Mouse (Mus musculus) embryo, embryonic 11 days (tissue): ENCODE data around the gene Vmn1r3.
A peak's percentile ranks its signal among the peaks of the same experiment; 100 is the strongest.
"Not testable (repeated sequence)": the region's sequence is repeated elsewhere in the genome, so short reads cannot be mapped to it uniquely, and the experiment has no call there.

Experiments used
- DNase-seq: peaks from one replicate; pipeline ENCODE4 v3.0.0-alpha.2; 2015

Vmn1r3 gene

DNA sequence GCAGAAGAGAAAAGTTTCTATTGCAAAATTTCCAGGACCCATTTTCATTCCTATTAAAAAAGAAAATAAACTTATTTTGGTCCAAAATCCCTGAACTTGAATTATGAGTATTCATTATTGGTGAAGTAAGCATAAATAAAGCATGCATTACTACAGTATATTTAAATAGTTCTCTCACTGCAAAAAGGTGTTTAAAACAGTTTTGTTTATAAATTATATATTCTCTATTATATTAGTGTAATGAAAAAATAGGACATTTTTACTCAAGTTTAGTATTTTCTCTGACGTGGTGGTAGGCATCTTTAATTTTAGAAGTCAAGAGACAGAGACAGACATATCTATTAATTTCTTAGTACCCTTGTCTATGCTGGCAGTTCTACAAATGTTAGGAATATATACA lies at the start of gene Vmn1r3:
Gene Vmn1r3, minus strand, starts transcription at position 101 of the 400 bp plus-strand sequence.
- DNase-seq: not testable (repeated sequence)

DNA sequence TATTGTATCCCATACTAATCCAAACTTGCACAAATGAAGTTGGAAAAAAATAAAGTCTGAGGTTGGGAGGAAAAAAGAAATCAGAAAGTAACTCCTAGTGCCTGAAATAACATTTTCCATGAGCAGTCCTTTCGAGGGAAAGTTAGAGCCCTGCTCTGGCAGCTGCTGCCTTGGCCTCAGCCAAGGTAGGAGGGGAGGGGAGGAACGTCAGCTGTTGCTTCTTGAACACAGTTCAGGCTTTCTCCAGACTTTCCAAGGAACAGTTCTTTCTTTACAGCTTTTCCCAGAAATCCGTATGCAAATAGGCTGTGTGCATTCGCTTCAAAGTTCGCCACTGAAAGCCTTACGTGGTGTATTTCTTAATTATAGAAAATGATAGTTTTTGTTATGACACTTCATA lies 46.9 kb upstream of the Vmn1r3 start:
- no peak for DNase-seq

DNA sequence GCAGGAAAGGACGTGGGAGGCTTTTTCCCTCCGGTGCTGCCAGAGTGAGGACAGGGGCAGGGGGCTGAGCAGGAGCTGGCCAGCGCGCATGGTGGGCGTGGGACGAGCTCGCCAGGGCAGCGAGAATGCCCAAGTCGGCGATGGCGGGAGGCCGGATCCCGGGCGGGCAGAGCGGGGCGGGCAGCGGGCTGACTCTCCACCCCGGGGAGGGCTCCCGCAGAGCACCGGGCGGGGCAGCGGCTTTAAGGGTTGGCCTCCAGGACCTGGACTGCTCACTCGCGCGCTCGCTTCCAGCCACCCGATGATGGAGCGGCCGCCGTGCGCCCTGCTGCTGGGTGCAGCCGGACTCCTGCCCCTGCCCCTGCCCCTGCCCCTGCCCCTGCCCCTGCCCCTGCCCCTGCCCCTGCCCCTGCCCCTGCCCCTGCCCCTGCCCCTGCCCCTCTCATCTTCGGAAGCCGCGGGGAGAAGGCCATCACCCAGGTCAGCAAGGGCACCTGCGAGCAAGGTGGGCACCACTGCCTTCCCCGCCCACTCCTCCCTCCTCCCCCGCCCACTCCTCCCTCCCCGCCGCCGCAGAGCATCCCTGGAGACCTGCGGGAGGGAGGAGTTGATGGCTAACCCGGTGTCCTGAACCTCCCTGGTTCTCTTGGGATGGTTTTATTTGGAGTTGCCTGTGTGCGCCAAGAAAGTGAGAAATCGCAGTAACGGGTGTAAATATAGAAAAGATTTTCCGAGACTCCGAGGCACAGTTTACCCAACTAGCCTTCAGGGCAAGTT lies 45.9 kb upstream of the Vmn1r3 start:
- DNase-seq: peak; percentile 46

DNA sequence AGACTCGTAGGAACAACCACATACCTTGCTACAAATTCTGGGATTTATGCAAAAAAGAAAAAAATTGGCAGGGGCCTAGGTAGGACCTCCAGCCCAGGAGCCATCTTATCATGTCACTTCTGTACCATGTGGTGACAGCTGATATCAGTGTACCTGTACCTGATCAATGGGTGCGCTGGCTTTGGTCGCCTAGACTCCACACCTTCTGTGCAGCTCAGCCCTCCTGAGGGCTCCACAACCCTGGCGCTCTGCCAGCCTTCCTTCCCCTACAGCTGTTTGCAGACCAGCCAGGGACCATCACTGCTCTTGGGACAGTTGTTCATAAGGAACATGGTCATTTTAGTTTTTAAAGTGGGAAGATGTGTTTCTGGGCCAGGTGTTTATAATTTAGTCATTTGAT lies 44.4 kb upstream of the Vmn1r3 start:
- no peak for DNase-seq

DNA sequence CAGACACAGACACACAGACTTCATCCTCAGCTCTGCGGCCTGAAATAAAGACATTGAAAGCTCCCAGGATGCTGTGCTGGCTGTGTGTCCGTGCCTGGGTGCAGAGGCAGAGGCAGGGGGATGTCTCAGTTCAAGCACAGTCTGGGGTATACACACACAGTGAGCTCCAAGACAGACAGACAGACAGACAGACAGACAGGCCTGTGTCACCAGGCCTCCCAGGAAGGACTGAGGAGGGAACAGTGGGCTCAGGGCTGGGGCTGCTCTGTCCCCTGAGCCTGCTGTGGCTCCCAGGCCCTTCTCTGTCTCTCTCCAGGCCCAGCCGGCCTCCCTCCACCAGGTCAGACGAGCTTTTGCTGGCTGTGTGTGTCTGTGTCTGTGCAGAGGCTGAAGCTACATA lies 43.3 kb upstream of the Vmn1r3 start:
- no peak for DNase-seq

DNA sequence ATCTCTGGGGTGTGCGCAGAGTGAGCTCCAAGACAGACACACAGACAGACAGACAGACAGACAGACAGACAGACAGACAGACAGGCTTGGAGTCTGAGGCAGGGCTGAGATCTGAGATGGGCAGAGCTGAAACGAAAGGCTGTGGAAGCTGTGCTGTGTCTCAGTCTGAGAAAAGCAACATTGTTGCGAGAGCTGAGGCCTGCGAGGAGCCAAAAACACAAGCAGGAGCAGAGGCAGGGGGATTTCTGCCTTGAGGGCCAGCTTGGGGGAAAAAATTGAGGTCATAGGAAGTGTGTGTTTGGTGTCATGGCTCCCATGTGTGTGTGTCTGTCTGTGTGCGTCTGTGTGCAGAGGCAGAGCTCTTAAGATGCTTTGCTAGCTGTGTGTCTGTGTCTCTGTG lies 42.6 kb upstream of the Vmn1r3 start:
- DNase-seq: no peak

DNA sequence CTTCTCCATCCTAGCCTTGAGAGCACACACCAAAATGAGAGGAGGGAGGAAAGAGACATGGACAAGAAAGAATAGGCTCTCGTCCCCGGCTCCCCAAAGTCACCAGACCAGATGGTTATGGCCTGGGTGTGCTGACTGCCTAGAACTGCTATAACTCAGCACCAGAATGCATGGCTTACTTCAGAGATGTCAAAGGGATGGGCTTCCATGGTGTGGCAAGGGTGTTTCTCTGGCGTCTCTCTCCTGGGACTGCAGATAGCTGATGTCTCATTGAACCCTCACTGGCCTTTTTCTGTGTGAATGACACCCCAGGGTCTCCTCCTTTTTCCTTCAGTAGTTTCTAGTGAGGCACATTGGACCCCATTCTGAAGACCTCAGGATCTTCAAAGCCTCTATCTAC lies 41.3 kb upstream of the Vmn1r3 start:
- DNase-seq: no peak

DNA sequence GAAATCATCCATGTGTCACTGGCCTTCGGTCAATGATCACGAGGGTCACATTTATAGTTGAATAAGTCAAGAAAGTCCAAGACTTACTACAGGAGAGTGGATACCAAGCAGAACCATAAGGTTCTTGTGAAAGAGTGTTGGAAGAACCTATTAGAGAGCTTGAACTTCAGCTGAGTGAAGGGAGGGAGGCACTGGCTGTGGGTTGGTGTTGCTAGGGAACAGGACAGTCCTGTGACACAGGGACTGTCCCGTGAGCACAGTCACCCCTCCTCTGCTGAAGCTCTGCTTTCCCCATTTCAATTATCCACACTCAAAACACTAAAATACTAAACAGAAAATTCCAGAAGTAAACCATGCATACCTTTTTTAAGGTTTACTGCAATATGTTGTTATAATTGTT lies 40.3 kb upstream of the Vmn1r3 start:
- not testable (repeated sequence) for DNase-seq

DNA sequence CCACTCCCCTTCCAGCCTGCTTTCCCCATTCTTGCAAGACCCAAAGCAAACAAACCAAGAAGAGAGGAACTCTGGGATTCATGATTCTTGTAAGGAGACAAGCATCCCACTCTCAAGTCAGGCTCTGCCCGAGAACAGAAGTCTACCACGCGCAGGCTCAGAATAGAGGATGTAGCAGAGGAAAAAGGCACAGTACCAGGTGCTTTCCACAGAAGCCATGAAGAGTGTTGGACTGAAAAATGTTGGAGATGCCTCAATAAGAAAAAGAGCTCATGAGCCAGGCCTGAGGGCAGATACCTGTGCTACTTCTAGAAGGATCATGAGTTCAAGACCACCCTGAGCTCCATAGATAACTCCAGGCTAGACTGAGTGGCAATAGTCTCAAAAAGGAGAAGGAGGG lies 39.7 kb upstream of the Vmn1r3 start:
- not testable (repeated sequence) for DNase-seq

DNA sequence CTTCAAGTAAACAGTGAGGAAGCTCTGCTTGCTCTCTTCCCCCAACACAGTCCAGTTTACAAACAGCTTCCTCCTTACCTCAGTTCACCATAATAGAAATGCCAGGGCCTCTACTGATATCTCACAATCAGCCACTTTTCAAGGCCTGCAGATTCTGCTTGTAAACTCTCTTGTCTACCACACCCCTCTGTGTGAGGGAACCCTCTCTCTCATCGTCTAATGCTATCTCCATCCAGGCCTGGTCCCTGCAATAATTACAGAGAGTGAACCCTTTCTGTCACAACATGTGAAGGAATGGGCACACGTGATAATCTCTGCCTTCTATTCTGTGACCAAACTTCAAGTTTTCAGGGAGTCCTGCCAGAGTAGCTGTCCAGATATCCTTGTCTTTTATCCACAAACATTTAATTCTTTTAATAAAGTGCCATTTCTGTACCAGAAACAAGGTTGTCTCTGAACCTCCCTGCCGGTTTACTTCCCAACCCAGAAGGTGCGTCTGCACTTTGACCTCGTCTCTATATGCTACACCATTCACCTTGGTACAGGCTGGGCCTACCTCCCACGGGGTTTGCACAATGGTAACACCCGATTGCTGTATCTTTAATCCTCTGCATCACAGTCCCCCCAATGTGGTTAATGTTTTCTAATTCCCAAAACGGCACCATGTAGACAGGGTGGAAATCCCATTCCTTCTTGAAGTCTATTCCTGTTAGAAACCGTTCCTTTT lies 38.5 kb upstream of the Vmn1r3 start:
- DNase-seq: not testable (repeated sequence)

DNA sequence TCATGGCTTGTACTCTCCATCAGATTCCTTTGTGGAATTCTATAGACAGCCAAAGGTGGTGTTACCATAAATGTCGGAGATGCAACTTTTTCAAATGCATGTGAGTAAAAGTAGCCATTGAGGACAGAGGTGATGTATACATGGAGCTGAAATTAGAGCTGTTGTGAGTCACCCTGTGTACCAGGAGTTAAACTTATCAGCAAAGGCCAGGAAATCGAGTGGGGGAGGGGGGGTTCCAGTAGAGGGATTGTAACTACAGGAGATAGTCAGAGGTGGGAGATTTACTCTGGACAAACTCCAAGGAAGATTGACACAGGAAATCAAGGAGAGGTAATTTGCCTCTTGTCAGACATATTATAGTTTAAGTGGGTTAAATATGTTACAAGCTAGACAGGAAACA lies 31.2 kb upstream of the Vmn1r3 start:
- not testable (repeated sequence) for DNase-seq

DNA sequence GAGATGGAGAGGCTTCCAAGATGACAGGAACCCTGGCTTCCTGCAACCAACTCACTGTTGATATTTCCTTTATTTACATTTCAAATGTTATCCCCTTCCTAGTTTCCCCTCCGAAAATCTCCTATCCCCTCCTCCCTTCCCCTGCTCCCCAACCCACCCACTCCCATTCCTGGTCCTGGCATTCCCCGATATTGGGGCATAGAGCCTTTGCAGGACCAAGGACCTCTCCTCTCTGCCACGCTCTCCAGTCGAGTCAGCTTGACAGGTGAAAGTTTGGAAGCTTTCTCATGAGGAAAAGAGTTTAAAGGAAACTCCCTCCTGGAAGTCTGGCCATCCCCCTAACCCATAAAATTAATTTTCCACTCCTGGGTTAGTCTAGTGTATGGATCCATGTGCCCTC lies 28.2 kb upstream of the Vmn1r3 start:
- not testable (repeated sequence) for DNase-seq

DNA sequence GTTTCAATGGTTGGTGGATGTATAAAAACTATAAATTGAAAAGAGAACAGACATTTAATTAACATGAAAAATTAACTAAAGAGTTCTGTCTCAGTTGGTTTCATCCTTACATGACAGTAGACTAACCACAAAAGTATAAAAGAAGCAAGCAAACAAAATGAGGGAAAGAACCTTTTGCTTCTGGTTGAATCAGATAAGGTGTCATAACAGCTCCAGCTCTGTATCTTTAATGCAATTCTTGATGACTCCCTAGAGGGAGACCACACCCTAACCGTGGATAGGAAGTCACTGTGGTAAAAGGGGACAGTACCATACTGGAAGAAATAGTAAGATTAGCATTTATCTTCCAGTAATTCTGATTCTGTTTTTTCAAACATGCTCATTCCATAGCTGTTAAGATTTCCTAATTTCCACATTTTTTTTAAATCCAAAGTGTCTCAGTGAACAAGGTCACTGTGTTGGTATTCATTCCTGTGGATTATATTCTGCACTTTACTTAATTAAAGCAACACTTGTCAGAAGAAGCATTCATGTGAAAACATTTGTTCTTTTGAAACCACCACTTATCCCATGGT lies 24.6 kb upstream of the Vmn1r3 start:
- DNase-seq: not testable (repeated sequence)

DNA sequence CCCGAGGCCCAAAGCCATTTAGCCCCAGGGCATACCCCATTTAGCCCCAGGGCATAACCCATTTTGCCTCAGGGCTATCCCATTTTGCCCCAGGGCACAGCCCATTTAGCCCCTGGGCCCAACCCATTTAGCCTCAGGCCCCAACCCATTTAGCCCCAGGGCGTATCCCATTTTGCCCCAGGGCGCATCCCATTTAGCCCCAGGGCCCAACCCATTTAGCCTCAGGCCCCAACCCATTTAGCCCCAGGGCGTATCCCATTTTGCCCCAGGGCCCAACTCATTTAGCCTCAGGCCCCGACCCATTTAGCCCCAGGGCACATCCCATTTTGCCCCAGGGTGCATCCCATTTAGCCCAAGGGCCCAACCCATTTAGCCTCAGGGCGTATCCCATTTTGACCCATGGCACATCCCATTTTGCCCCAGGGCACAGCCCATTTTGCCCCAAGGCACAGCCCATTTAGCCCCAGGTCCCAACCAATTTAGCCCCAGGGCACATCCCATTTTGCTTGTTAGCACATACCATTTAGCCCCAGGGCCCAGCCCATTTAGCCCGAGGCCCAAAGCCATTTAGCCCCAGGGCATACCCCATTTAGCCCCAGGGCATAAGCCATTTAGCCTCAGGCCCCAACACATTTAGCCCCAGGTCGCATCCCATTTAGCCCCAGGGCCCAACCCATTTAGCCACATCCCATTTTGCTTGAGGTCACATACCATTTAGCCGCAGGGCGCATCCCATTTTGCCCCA lies 8.2 kb downstream of the Vmn1r3 start:
- not testable (repeated sequence) for DNase-seq

DNA sequence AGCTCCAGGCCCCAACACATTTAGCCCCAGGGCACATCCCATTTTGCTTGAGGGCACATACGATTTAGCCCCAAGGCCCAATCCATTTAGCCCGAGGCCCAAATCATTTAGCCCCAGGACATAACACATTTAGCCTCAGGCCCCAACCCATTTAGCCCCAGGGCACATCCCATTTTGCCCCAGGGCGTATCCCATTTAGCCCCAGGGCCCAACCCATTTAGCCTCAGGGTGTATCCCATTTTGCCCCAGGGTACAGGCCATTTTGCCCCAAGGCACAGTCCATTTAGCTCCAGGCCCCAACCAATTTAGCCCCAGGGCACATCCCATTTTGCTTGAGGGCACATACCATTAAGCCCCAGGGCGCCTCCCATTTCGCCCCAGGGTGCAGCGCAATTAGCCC lies 9.0 kb downstream of the Vmn1r3 start:
- not testable (repeated sequence) for DNase-seq

DNA sequence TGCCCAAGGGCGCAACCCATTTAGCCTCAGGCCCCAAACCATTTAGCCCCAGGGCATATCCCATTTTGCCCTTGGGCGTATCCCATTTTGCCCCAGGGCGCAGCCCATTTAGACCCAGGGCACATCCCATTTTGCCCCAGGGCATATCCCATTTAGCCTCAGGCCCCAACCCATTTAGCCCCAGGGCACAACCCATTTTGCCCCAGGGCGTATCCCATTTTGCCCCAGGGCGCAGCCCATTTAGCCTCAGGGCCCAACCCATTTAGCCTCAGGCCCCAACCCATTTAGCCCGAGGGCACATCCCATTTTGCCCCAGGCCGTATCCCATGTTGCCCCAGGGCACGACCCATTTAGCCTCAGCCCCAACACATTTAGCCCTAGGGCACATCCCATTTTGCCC lies 9.4 kb downstream of the Vmn1r3 start:
- DNase-seq: not testable (repeated sequence)

DNA sequence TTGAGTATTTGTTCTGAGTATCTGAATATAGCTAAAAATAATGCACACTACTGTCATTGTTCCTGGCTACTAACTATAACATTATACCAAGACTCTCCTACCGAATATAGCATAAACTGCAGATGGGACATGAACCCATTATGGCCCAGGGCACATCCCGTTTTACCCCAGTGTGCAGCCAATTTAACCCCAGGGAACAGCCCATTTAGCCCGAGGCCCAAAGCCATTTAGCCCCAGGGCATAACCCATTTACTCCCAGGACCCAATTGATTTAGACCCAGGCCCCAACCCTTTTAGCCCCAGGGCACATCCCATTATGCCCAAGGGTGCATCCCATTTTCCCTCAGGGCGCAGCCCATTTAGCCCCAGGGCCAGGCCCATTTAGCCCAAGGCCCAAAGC lies 10.6 kb downstream of the Vmn1r3 start:
- DNase-seq: not testable (repeated sequence)

DNA sequence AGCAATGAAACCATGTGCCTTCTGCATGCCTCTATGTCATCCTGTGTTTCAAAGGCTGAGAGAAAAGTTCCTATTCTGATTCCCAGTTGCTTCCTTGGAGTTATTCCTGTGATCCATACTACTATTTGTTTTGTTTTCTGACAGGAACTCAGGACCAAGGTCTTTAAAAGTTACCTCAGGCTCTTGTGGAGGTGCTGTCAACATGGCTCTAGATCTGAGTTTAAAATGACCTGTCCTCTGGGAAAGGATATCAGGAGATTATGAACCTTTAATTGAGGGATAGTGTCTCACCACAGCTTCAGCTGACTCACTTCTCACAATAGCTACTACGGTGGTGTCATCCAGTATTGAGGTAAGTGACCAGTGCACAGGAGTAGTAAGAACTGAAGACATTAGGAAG lies 18.1 kb downstream of the Vmn1r3 start, which contains the start of gene Vmn1r2:
Gene Vmn1r2, plus strand, starts transcription at position 301 of the 400 bp plus-strand sequence.
- DNase-seq: not testable (repeated sequence)

DNA sequence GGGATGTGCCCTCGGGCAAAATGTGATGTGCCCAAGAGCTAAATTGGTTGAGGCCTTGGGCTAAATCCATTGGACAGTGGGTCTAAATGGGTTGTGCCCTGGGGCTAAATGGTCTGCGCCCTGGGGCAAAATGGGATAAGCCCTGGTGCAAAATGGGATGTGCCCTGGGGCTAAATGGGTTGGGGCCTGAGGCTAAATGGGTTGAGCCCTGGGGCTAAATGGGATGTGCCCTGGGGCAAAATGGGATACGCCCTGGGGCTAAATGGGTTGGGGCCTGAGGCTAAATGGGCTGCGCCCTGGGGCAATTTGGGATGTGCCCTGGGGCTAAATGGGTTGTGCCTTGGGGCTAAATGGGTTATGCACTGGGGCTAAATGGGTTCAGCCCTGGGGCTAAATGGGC lies 20.1 kb downstream of the Vmn1r3 start:
- no peak for DNase-seq

DNA sequence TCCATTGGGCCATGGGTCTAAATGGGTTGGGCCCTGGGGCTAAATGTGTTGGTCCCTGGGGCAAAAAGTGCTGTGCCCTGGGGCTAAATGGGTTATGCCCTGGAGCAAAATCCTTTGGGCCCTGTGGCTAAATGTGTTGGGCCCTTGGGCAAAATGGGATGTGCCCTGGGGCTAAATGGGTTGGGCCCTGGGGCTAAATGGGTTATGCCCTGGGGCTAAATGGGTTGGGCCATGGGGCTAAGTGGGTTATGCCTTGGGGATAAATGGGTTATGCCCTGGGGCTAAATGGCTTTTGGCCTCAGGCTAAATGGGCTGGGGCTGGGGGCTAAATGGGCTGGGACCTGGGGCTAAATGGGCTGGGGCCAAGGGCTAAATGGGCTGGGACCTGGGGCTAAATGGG lies 20.7 kb downstream of the Vmn1r3 start:
- not testable (repeated sequence) for DNase-seq

DNA sequence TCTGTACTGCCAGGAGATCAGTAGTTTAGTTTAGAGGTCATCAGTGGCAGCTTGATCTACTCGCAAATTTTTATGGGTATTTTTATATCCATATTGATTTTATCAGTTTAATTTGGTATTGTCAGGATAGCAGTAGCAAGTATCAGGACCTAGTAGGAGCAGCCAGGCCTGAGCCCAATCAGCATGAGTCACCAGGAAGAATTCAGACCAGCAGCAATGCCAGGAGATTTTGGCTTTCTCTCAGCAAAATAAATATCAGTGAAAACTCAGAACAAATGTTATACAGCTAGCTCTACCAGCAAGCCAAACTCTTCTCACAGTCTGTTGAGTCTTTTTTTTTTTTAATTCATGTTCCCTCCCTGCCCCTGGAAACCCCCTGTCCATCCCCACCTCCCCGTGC lies 31.8 kb downstream of the Vmn1r3 start:
- not testable (repeated sequence) for DNase-seq

DNA sequence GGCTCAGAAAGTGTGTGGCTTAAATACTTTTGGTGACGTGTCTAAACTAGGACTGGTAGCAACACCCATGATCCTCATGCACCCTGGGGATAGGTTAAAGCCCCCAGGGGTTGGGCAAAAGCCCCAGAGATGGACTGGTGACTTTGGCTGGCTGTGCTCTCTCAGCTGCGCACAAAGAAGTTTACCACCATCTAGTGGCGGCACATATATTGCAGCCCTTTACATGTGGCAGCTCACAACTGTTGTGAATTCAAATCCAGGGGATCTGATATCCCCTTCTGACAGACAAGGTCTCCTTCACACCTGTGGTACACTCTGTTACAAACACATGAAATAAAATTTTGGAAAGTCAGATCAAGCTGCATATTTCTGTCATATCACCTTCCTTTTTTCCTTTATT lies 37.2 kb downstream of the Vmn1r3 start:
- not testable (repeated sequence) for DNase-seq
